Mouse (Mus musculus) right cerebral cortex, adult 2 months (tissue): ENCODE measurements around the gene Cacna1b.

Source experiments
- DNase-seq, 2 experiments: peaks; one replicate each; pipeline ENCODE4 v3.0.0; 2021 to 2022; ENCODE audit warnings: low spot score in 2 of 2

Gene Cacna1b

GRCm38 (mm10) chr2:24763115-24763557 lies at the start of gene Cacna1b:
Gene Cacna1b (minus strand): TSS chr2:24763152.
- DNase-seq, result peak; percentile 92 to 93

DNA sequence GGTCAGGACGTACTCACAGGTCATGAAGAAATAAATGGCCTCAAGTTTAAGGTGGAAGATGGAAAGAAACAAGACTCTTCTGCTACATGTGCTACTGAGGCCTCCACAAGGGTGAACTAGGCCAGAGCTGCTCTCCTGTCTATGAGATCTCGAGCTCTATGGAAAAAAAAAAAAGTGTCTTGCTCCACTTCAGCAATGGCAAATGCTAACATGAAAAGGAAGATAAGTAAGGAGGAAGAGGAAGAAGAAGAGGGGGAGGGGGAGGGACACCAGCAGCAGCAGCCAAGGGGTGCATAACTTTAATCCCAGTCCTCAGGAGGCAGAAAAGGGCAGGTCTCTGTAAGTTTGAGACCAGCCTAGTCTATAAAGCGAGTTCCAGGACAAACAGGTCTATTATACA lies 46.8 kb upstream of the Cacna1b start:
- no peak for DNase-seq

DNA sequence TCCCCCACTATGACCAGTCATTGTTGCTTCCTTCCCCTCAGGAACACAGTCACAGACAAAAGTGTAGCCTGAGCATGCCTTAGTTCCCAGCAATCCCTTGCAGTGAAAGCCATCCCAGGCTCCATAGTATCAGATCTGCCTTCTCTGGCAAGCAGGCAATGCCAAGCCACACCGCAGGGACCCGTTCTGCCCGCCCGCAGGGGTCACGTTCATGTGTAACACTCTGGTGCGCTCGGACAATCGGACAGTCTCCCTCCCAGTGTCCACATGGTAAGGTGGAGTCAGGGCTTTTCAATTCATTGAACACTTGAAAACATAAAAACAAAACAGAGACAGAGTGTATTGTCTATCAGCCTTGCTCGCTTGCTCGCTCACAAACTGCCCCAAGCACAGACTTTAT lies 44.7 kb upstream of the Cacna1b start:
- no peak for DNase-seq

DNA sequence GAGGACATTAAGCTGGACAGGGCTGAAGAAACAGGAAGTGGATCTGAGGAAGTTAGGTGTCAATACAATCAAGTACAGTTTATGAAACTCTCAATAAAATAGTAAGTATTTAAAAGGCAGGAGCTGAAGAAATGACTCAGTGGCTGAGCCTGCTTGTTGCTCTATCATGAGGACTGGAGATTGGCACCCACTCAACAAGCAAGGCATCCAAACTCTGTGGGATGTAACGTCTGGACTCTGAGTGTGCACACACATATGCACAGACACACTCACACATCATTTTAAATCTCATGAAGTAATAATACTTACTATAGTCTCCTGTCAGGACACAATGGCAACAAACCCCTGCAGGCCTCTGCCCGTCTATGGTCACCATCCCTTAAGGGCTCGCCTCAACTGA lies 44.1 kb upstream of the Cacna1b start:
- peak; percentile 58 to 61 for DNase-seq

GRCm38 (mm10) chr2:24806143-24806542 lies 43.2 kb upstream of the Cacna1b start:
- DNase-seq, result no peak

DNA sequence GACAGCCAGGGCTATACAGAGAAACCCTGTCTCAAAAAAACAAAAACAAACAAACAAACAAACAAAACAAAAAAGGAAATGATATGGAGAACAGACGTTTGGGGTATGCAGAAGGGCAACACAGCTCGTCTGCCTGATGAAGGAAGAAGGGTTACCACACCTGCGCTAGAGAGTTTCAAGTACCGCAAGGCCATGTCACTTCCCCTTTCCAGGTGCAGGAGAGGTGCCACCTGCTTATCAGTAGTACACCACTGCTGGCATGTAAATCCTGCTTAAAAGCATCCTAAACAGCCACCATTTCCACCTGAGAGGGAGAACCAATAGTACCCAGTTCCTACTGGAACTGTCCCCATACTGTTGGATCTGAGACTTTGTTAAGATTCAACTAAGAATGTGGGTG lies 42.7 kb upstream of the Cacna1b start:
- no peak for DNase-seq

- DNase-seq, result no peak
Observed at GRCm38 (mm10) chr2:24796833-24797457, 34.0 kb upstream of the Cacna1b start.

DNA sequence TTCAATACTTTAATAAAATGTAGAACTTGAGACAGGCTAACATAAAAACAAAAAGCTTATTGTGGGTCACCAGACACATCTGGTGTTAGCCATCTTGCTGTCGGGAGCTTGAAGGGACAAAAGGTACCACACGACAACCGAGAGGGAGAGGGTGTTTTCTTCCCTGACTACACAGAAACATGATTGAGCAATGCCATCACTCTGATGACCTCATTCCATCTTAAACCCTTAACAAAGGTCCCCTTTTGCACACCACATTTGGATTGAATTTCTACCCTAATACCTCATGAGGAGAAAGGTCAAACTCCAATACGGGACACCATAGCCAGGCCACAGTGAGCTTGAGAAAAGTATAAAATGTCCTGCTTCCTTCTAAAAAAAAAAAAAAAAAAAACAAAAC lies 24.3 kb upstream of the Cacna1b start:
- no peak for DNase-seq

DNA sequence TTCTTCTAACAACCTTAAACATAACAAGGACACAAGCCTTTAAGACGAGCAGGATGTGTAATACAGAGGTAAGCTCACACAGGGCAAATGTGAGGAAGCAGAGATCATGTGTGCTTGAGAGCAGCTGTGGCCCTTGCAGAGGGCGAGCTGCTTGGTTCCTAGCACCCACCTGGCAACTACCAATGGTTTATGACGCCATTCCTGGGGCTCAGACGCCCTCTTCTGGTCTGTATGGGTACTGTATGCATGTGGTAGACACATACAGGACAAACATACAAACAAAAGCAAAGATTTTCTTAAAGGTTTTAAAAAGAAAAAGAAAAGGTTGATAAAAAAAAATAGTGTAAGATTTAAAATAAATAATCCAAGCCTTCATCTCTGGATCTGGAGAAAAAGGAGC lies 18.3 kb upstream of the Cacna1b start:
- DNase-seq, result no peak

GRCm38 (mm10) chr2:24776831-24777230 lies 13.9 kb upstream of the Cacna1b start:
- DNase-seq, result no peak

- no peak for DNase-seq
Observed at GRCm38 (mm10) chr2:24775951-24776587, 13.1 kb upstream of the Cacna1b start.

DNA sequence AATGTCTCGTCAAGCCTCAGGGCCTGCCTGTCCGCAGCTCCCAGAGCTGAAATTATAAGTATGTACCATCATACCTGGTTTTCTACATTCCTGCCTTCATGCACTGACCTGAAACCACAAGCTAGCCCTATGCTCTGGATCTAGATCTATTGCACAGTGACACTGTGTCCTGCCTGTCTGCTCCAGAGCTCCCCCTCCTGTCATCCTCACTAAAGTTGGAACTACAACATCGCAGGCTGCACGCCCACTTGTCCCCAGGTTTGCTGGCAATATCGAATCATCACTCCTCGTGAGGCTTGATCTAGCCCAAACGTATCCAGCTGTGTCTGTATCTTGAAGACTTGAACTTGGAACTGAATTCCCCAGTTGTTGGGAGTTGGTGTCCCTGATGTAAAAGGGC lies 11.9 kb upstream of the Cacna1b start:
- no peak for DNase-seq

DNA sequence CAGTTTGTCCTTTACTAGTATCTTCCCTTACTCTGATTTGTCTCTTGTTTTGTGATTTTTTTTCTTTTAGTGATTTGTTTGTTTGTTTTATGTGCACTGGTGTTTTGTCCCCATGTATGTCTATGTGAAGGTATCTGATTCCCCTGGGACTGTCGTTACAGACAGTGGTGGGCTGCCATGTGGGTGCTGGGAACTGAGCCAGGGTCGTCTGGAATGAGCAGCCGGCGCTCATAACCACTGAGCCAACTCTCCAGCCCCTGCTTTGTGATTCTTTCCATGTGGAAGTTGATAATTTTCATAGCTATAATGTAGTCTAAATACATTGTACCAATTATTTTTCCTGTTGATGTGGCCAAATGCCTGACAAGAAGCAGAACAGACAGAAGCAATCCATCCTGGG lies 7.9 kb upstream of the Cacna1b start:
- DNase-seq, result no peak

DNA sequence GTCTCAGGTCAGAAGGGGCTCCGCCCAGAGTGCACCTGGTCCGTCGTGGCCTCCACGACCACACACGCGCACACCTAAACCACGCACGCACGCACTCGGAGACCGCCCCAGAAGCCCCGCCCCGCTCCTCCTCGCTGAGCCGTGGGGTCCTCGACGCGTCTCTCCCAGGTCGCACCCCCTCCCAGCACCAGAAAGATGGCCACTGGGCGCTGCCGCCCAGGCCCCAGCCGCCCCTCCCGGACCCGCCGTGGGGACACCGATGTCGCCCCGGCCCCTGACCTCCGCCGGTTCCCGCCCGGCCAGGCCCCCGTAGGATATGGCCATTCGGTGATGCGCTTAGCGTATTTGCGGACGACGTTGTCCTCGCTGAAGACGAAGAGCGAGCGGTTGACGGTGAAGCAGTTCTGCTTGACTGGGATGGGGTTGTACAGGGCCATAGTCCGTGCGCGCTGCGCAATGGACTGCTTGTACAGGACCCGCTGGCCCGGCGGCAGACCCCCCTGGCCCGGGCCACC lies 449 bp downstream of the Cacna1b start:
- DNase-seq, result peak in 1 of 2 experiments; percentile 42

- peak; percentile 63 to 72 for DNase-seq
Observed at GRCm38 (mm10) chr2:24761923-24762445, 968 bp downstream of the Cacna1b start.

DNA sequence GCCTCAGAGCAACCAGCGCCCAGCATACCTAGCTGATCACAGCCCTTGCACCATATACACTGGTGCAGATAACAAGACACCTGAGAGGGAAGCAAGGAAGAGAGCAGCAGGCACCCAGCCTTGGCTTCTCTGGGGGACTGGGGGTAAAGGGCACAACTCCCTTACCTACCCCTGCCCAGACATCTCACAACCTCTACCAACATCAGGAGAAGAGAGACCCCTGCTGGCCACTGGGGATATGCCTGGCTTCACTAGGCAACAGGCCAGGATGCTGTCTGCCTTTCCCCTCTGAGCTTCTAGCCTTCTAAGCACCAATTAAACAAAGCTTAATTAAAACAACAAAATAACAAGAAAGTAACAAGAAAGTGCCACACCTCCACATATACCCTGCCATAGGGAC lies 7.7 kb downstream of the Cacna1b start:
- DNase-seq, result peak; percentile 64 to 75

DNA sequence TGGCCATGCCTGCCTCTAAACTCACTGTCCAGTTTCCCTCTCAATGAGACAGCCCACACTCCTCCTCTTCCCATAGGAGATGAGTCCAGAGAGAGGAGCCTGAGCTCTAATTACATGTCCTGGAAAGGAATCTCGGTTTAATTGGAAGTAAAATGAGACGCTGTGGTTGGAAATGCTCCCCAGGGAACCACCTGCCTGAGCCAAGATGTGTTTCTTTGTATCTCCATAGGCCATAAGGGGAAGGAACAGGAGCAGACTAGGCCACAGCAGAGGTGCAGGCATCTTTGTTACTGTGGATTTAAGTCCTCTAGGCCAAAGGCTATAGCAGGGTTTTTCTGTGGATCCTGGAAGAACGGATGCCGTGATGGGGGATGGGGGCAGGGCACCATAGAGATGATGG lies 10.4 kb downstream of the Cacna1b start:
- no peak for DNase-seq

- no peak for DNase-seq
Observed at GRCm38 (mm10) chr2:24750051-24750450, 12.9 kb downstream of the Cacna1b start.

DNA sequence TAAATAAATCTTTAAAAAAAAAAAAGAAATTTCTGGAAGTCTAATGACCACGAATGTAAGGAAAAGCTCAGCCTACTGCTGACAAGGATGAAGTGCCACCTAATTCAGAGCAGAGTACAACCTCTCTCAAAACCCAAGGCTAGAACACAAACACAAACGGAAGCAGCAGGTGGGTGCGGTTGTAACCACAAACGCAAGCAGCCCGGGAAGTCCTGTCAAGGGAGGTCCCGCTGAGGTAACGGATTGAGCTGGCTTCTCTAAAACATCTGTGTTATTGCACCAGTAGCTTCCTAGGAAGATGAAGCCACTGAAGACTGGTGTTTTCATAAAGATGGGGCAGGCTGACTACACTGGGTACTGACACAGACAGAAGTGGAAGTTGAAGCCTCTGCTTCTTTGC lies 15.1 kb downstream of the Cacna1b start:
- DNase-seq, result no peak

DNA sequence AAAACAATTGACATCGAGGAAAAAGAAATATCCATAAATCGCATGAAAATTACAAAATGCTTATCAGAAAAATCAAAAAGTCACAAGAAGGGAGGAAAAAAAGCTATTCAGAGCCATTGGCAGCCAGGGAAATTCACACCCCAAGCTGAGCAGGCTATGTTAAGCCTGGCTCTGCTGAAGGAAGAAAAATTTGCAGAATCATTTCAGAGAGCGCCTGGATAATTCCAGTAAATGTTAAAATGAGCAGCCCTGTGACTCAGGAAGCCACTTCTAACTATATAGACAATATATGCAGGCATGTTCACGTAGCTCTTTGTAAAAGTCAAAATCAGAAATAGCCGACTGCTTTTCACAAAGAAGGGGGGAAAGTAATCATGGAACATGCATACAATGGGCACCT lies 23.3 kb downstream of the Cacna1b start:
- DNase-seq, result no peak

DNA sequence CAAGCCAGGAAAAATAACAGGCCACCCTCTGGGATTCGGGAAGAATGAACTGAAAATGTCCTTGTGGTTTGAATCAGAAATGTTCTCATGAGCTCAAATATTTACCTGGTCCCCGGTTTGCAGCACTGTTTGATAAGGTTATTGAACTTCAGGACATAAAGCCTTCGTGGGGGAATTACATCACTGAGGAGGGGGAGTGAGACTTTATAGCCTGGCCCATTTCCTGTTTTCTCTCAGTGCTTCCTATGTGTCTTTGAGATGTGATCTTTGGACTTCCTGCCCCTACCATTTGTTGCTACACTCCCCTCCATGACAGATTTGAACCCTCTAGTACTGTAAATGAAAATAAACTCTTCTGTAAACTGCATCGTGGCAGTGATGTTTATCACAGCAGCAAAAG lies 29.8 kb downstream of the Cacna1b start:
- no peak for DNase-seq

- DNase-seq, result no peak
Observed at GRCm38 (mm10) chr2:24725865-24726264, 37.1 kb downstream of the Cacna1b start.

- no peak for DNase-seq
Observed at GRCm38 (mm10) chr2:24719645-24720379, 43.1 kb downstream of the Cacna1b start.
